Mouse (Mus musculus) embryonic fibroblast, embryonic 13.5 days (primary cell): ENCODE results near the gene Auts2. TPM values are rescaled to one million over a fixed set of nuclear protein-coding genes. Genes with fewer than 3 reads are reported as not detected.

Experiments
- H3K27ac ChIP-seq: 2 replicates; pipeline ENCODE4 v1.5.1; 2012; ENCODE audit warnings: low read length, control low read depth, inconsistent platforms; ENCODE audit not compliant: insufficient read depth
- H3K4me1 ChIP-seq: 2 replicates; pipeline ENCODE4 v1.6.1; 2011; ENCODE audit warnings: low read length; ENCODE audit not compliant: control insufficient read depth, insufficient read depth
- H3K4me3 ChIP-seq: 2 replicates; pipeline ENCODE4 v1.5.1; 2011; ENCODE audit warnings: mild to moderate bottlenecking, control low read depth, low read length; ENCODE audit not compliant: insufficient read depth
- CTCF ChIP-seq: IDR thresholded peaks from 2 replicates; pipeline ENCODE4 v1.5.1; 2011; ENCODE audit warnings: mild to moderate bottlenecking, control low read depth, low read length, moderate library complexity, borderline replicate concordance; ENCODE audit not compliant: insufficient read depth
- POLR2A ChIP-seq: IDR thresholded peaks from 2 replicates; pipeline ENCODE4 v1.6.1; 2011; ENCODE audit warnings: low read depth, mild to moderate bottlenecking, control low read depth, low read length, moderate library complexity
- polyA plus RNA-seq: library from polyadenylated mRNA; stranded (reverse); fragments of >200 nt; gene quantifications from 2 replicates; pipeline ENCODE4 v1.2.4, GENCODE M21; 2011; ENCODE audit warnings: low read depth; ENCODE audit not compliant: missing spikeins, insufficient read length

Gene Auts2
- polyA plus RNA-seq, 1 experiment = 26.0 TPM

GRCm38 (mm10) chr5:131832891-131833876 is 710.0 kb downstream of the Auts2 start:
- Histone ChIP-seq H3K27ac (no peak overlapping the region), H3K4me3 (no peak overlapping the region), H3K4me1 (peaks cover 8% of the 10 kb centered on the region)
- TF ChIP-seq POLR2A = no peak
- no peak for TF ChIP-seq CTCF

GRCm38 (mm10) chr5:131830111-131830510 is 713.0 kb downstream of the Auts2 start:
- H3K27ac ChIP-seq = no peak overlapping the region
- no peak overlapping the region for H3K4me3 ChIP-seq
- TF ChIP-seq POLR2A = no peak
- TF ChIP-seq CTCF = no peak
- H3K4me1 ChIP-seq = peaks cover 8% of the 10 kb centered on the region

- TF ChIP-seq POLR2A (no peak), CTCF (no peak)
- Histone ChIP-seq H3K27ac (no peak overlapping the region), H3K4me1 (peaks cover 8% of the 10 kb centered on the region), H3K4me3 (no peak overlapping the region)
Observed at GRCm38 (mm10) chr5:131829248-131829647, 713.9 kb downstream of the Auts2 start.

- Histone ChIP-seq H3K27ac (no peak overlapping the region), H3K4me1 (peaks cover 8% of the 10 kb centered on the region), H3K4me3 (no peak overlapping the region)
- no peak for TF ChIP-seq CTCF
- TF ChIP-seq POLR2A = no peak
Observed at GRCm38 (mm10) chr5:131828607-131829006, 714.5 kb downstream of the Auts2 start.

- Histone ChIP-seq H3K4me3 (no peak overlapping the region), H3K27ac (no peak overlapping the region), H3K4me1 (peaks cover 8% of the 10 kb centered on the region)
- no peak for TF ChIP-seq POLR2A
- TF ChIP-seq CTCF = no peak
Observed at GRCm38 (mm10) chr5:131826362-131827261, 716.5 kb downstream of the Auts2 start.

GRCm38 (mm10) chr5:131825421-131825820 is 717.7 kb downstream of the Auts2 start:
- no peak overlapping the region for H3K27ac ChIP-seq
- H3K4me1 ChIP-seq = peaks cover 5% of the 10 kb centered on the region
- no peak for TF ChIP-seq POLR2A
- TF ChIP-seq CTCF = no peak
- no peak overlapping the region for H3K4me3 ChIP-seq

- TF ChIP-seq POLR2A (no peak), CTCF (no peak)
- Histone ChIP-seq H3K4me1 (no peaks in the 10 kb centered on the region), H3K4me3 (no peak overlapping the region), H3K27ac (no peak overlapping the region)
Observed at GRCm38 (mm10) chr5:131824197-131824991, 718.8 kb downstream of the Auts2 start.

GRCm38 (mm10) chr5:131821461-131821860 is 721.7 kb downstream of the Auts2 start:
- no peak overlapping the region for H3K27ac ChIP-seq
- no peaks in the 10 kb centered on the region for H3K4me1 ChIP-seq
- TF ChIP-seq POLR2A (no peak), CTCF (no peak)
- no peak overlapping the region for H3K4me3 ChIP-seq

- TF ChIP-seq POLR2A (no peak), CTCF (no peak)
- H3K27ac ChIP-seq = no peak overlapping the region
- H3K4me3 ChIP-seq = no peak overlapping the region
- H3K4me1 ChIP-seq = peaks cover 3% of the 10 kb centered on the region; the same call in 1 of the 2 replicates
Observed at GRCm38 (mm10) chr5:131819251-131819691, 723.9 kb downstream of the Auts2 start.
